Mouse (Mus musculus): ENCODE measurements at regions not wholly inside any gene's neighbourhood (a gene's known extent, or its start where the extent isn't known, plus 50 kb on each side); places are given as distances from the start of the nearest gene placed in this dataset.

DNA sequence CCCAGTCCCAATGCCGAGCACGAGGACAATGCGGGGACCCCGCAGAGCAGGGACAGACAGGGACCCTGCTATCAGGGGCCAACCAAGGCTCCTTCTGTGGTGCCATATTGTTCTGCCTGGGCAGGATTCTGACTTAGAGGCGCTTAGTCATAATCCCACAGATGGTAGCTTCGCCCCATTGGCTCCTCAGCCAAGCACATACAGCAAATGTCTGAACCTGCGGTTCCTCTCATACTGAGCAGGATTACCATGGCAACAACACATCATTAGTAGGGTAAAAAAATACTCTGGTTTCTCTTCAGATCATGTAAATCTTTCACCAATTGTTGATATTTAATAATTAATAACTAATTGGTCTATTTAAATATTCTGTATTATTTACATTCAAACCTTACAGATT, 2140.3 kb upstream of the Cdh20 start:
- Histone ChIP-seq H3K27me3 (replicated peaks) (no peaks in the 10 kb centered on the region), H3K4me1 (no peaks in the 10 kb centered on the region), H3K9ac (no peak overlapping the region), H3K27ac (no peak overlapping the region), H3K4me2 (no peak overlapping the region), H3K4me3 (replicated peaks) (no peak overlapping the region), H3K36me3 (no peaks in the 10 kb centered on the region), H3K9me3 (no peaks in the 10 kb centered on the region)
- 84% methylated on average over 7 of the region's 7 CpGs for WGBS
- ATAC-seq (ENCODE audit: insufficient read depth, low FRiP score, low read depth), result peak; percentile 100

DNA sequence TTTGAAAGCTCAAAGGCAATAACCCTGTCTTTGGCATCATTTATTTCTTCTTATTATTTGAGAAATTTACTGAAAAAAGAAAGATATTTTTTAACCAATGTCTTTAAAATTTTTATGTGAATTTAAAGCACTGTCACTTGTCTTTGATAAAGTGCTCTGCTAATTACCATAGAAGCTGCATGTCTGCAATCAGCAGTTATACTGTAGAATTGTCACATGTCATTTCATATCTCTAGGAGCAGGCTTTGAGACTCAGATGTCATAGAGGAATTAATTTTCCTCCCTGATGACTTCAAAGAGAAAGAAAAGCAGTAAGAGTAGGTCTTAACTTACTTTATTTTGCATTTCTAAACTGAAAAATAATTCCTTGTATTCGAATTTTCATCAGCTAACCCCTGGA, 2123.9 kb upstream of the Cdh20 start:
- no peak for ATAC-seq (ENCODE audit: insufficient read depth, low FRiP score, low read depth)
- no peaks in the 10 kb centered on the region for H3K4me1 ChIP-seq
- no peaks in the 10 kb centered on the region for H3K27me3 ChIP-seq (replicated peaks)
- no peaks in the 10 kb centered on the region for H3K9me3 ChIP-seq
- no peak overlapping the region for H3K9ac ChIP-seq
- no peak overlapping the region for H3K4me3 ChIP-seq (replicated peaks)
- H3K36me3 ChIP-seq, result no peaks in the 10 kb centered on the region
- no peak overlapping the region for H3K27ac ChIP-seq
- H3K4me2 ChIP-seq, result no peak overlapping the region
- 53% methylated on average over 1 of the region's 1 CpGs for WGBS

DNA sequence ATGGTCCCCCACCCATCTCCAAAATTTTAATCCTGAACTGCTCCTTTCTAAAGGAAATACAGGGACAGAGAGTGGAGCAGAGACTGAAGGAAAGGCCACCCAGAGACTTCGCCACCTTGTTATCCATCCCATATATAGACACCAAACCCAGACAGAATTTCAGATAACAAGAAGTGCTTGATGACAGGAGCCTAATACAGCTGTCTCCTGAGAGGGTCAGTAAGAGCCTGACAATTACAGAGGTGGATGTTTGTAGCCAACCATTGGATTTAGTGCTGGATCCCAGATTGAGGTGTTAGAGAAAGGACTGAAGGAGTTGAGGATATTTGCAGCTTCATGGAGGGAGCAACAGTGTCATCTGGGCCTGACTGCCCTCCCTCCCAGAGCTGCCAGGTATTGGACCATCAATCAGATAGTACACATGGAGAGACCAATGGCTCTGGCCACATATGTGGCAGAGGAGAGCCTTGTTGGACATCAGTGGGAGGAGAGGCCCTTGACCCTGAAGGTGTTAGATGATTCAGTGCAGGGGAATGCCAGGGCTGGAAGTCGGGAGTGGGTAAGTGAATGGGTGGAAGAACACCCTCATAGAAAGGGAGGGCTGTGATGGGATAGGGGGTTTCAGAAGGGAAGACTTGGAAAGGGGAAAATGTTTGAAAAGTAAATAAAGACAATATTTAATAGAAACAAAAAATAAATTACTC, 2080.8 kb upstream of the Cdh20 start:
- Histone ChIP-seq H3K4me3 (replicated peaks) (no peak overlapping the region), H3K4me2 (no peak overlapping the region), H3K27me3 (replicated peaks) (no peaks in the 10 kb centered on the region), H3K27ac (no peak overlapping the region), H3K9me3 (no peaks in the 10 kb centered on the region), H3K36me3 (no peaks in the 10 kb centered on the region), H3K4me1 (no peaks in the 10 kb centered on the region), H3K9ac (no peak overlapping the region)
- ATAC-seq (ENCODE audit: insufficient read depth, low FRiP score, low read depth), result no peak
- 75% methylated on average over 2 of the region's 2 CpGs for WGBS

GRCm38 (mm10) chr1:102716459-102716858, 2051.9 kb upstream of the Cdh20 start:
- Histone ChIP-seq H3K27ac (no peak overlapping the region), H3K4me1 (no peaks in the 10 kb centered on the region), H3K9ac (no peak overlapping the region), H3K27me3 (replicated peaks) (no peaks in the 10 kb centered on the region), H3K9me3 (no peaks in the 10 kb centered on the region), H3K4me3 (replicated peaks) (no peak overlapping the region), H3K4me2 (no peak overlapping the region), H3K36me3 (no peaks in the 10 kb centered on the region)
- WGBS, result 77% methylated on average over 2 of the region's 2 CpGs
- ATAC-seq (ENCODE audit: insufficient read depth, low FRiP score, low read depth), result no peak

GRCm38 (mm10) chr1:102733991-102734390, 2034.3 kb upstream of the Cdh20 start:
- Histone ChIP-seq H3K9ac (no peak overlapping the region), H3K4me1 (no peaks in the 10 kb centered on the region), H3K4me3 (replicated peaks) (no peak overlapping the region), H3K9me3 (no peaks in the 10 kb centered on the region), H3K27ac (no peak overlapping the region), H3K36me3 (no peaks in the 10 kb centered on the region), H3K27me3 (replicated peaks) (no peaks in the 10 kb centered on the region), H3K4me2 (no peak overlapping the region)
- WGBS, result 88% methylated on average over 1 of the region's 1 CpGs
- no peak for ATAC-seq (ENCODE audit: insufficient read depth, low FRiP score, low read depth)

DNA sequence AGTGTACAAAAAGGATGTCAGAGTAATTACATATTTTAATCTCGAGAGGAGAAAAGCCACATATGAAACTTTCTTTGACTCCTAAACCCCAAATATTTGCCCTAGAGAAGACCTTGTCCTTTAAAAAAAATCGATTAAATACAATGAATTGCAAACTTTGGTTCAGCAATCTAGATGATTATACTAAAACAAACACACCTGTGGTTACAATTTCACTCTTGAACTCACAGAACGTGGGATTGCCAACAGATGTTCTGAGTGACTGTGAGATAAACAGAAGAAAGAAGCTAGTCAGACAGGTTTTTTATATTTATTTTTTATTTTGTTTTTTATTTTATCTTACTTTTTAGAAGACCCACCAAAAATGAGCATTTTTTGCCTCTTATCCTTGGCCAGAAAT, 2032.9 kb upstream of the Cdh20 start:
- no peak overlapping the region for H3K9ac ChIP-seq
- 39% methylated on average over 3 of the region's 3 CpGs for WGBS
- no peak overlapping the region for H3K27ac ChIP-seq
- H3K4me2 ChIP-seq, result no peak overlapping the region
- H3K4me3 ChIP-seq (replicated peaks), result no peak overlapping the region
- H3K27me3 ChIP-seq (replicated peaks), result no peaks in the 10 kb centered on the region
- no peaks in the 10 kb centered on the region for H3K4me1 ChIP-seq
- no peaks in the 10 kb centered on the region for H3K36me3 ChIP-seq
- H3K9me3 ChIP-seq, result no peaks in the 10 kb centered on the region
- peak; percentile 65 for ATAC-seq (ENCODE audit: insufficient read depth, low FRiP score, low read depth)

- Histone ChIP-seq H3K4me2 (no peak overlapping the region), H3K27me3 (replicated peaks) (no peaks in the 10 kb centered on the region), H3K9ac (no peak overlapping the region), H3K4me3 (replicated peaks) (no peak overlapping the region), H3K27ac (no peak overlapping the region), H3K4me1 (no peaks in the 10 kb centered on the region), H3K36me3 (no peaks in the 10 kb centered on the region), H3K9me3 (no peaks in the 10 kb centered on the region)
- whole genome bisulfite sequencing, result 78% methylated on average over 1 of the region's 1 CpGs
- no peak for ATAC-seq (ENCODE audit: insufficient read depth, low FRiP score, low read depth)
Measured at GRCm38 (mm10) chr1:102757941-102758340, 2010.4 kb upstream of the Cdh20 start.

All from stomach, embryonic 15.5 days (tissue).